Mouse (Mus musculus) midbrain, embryonic 16.5 days (tissue): ENCODE measurements around the gene Arhgap31. TPM values are rescaled to one million over a fixed set of nuclear protein-coding genes. Genes with fewer than 3 reads are reported as not detected.
A peak's percentile ranks its signal among the peaks of the same experiment; 100 is the strongest.

Source experiments
- ATAC-seq: fragments of 200-750 bp; cut with Nextera tagmentation; 2 replicates; pipeline ENCODE4 v1.8.0; 2017; ENCODE audit warnings: moderate TSS enrichment
- H3K27ac ChIP-seq: fragments of 300-500 bp; sonication (generic); 2 replicates; pipeline ENCODE4 v1.5.1; 2014; ENCODE audit warnings: mild to moderate bottlenecking, low read length, mixed read lengths
- H3K27me3 ChIP-seq: fragments of 300-500 bp; sonication (generic); 2 replicates; pipeline ENCODE4 v1.6.1; 2014; ENCODE audit warnings: low read depth, low read length, mixed read lengths; ENCODE audit not compliant: control insufficient read depth, insufficient read depth
- H3K36me3 ChIP-seq: fragments of 300-500 bp; sonication (generic); 2 replicates; pipeline ENCODE4 v1.6.1; 2014; ENCODE audit warnings: mild to moderate bottlenecking, low read length, moderate library complexity, mixed read lengths; ENCODE audit not compliant: control insufficient read depth, insufficient read depth
- H3K4me1 ChIP-seq: fragments of 300-500 bp; sonication (generic); 2 replicates; pipeline ENCODE4 v1.6.1; 2014; ENCODE audit warnings: mild to moderate bottlenecking, low read length, mixed read lengths; ENCODE audit not compliant: control insufficient read depth, insufficient read depth
- H3K4me2 ChIP-seq: fragments of 300-500 bp; sonication (generic); 2 replicates; pipeline ENCODE4 v1.6.1; 2014; ENCODE audit warnings: mild to moderate bottlenecking, low read length, mixed read lengths
- H3K4me3 ChIP-seq: fragments of 300-500 bp; sonication (generic); 2 replicates; pipeline ENCODE4 v1.5.1; 2014; ENCODE audit warnings: low read depth, mild to moderate bottlenecking, low read length, moderate library complexity, mixed read lengths
- H3K9ac ChIP-seq: fragments of 300-500 bp; sonication (generic); 2 replicates; pipeline ENCODE4 v1.6.1; 2014; ENCODE audit warnings: low read depth, low read length, mixed read lengths
- H3K9me3 ChIP-seq: fragments of 300-500 bp; sonication (generic); replicated peaks from 2 replicates; pipeline ENCODE4 v1.6.1; 2014; ENCODE audit warnings: mild to moderate bottlenecking, low read length, mixed read lengths; ENCODE audit not compliant: control insufficient read depth, poor library complexity, severe bottlenecking
- WGBS: fragments of 180-500 bp; shearing (Covaris S2); extraction: QIAGEN DNeasy Blood & Tissue Kit; methylation state at CpG from one replicate; pipeline ENCODE4 v1.1.7; 2014; 5-methylcytosine and 5-hydroxymethylcytosine counted together
- polyA plus RNA-seq: library from polyadenylated mRNA; unstranded; fragments of >200 nt; fragmentation: Nextera tagmentation; extraction: Ambion mirVana; gene quantifications from 2 replicates; pipeline ENCODE4 v1.2.1, GENCODE M21; 2015

Arhgap31 gene
- polyA plus RNA-seq, 1 experiment from 2014 or later = 3.7 TPM

GRCm38 (mm10) chr16:38632147-38632546 lies 80.9 kb downstream of the Arhgap31 start:
- Histone ChIP-seq H3K9ac (no peak overlapping the region), H3K4me1 (no peaks in the 10 kb centered on the region), H3K4me3 (no peak overlapping the region), H3K9me3 (no peaks in the 10 kb centered on the region), H3K27me3 (no peaks in the 10 kb centered on the region), H3K27ac (no peak overlapping the region), H3K36me3 (no peaks in the 10 kb centered on the region), H3K4me2 (no peak overlapping the region)
- no peak for ATAC-seq
- 65% methylated on average over 6 of the region's 6 CpGs for WGBS

- H3K4me1 ChIP-seq = no peaks in the 10 kb centered on the region
- no peak overlapping the region for H3K27ac ChIP-seq
- no peak for ATAC-seq
Observed at GRCm38 (mm10) chr16:38625811-38626369, 87.2 kb downstream of the Arhgap31 start.

GRCm38 (mm10) chr16:38625411-38625810 lies 87.7 kb downstream of the Arhgap31 start:
- no peak overlapping the region for H3K9ac ChIP-seq
- H3K4me1 ChIP-seq = no peaks in the 10 kb centered on the region
- no peaks in the 10 kb centered on the region for H3K9me3 ChIP-seq
- H3K27ac ChIP-seq = no peak overlapping the region
- no peak overlapping the region for H3K4me3 ChIP-seq
- WGBS = 92% methylated on average over 7 of the region's 7 CpGs
- H3K27me3 ChIP-seq = no peaks in the 10 kb centered on the region
- ATAC-seq = no peak
- no peaks in the 10 kb centered on the region for H3K36me3 ChIP-seq
- H3K4me2 ChIP-seq = no peak overlapping the region

More at GRCm38 (mm10) chr16:38625811-38626369, 87.2 kb downstream of the Arhgap31 start:
- 90% methylated on average over 10 of the region's 10 CpGs for WGBS
- no peaks in the 10 kb centered on the region for H3K36me3 ChIP-seq
- no peak overlapping the region for H3K4me3 ChIP-seq
- no peaks in the 10 kb centered on the region for H3K9me3 ChIP-seq
- H3K9ac ChIP-seq = no peak overlapping the region
- H3K27me3 ChIP-seq = no peaks in the 10 kb centered on the region
- no peak overlapping the region for H3K4me2 ChIP-seq

- WGBS = 77% methylated on average over 11 of the region's 11 CpGs
Observed at GRCm38 (mm10) chr16:38624303-38624702, 88.8 kb downstream of the Arhgap31 start.

GRCm38 (mm10) chr16:38622283-38622682 lies 90.8 kb downstream of the Arhgap31 start:
- Histone ChIP-seq H3K4me1 (no peaks in the 10 kb centered on the region), H3K4me2 (no peak overlapping the region), H3K4me3 (no peak overlapping the region), H3K9ac (no peak overlapping the region), H3K27ac (no peak overlapping the region), H3K36me3 (no peaks in the 10 kb centered on the region), H3K27me3 (no peaks in the 10 kb centered on the region), H3K9me3 (no peaks in the 10 kb centered on the region)
- no peak for ATAC-seq
- 79% methylated on average over 2 of the region's 2 CpGs for WGBS

More at GRCm38 (mm10) chr16:38624303-38624702, 88.8 kb downstream of the Arhgap31 start:
- no peak overlapping the region for H3K4me2 ChIP-seq
- H3K9ac ChIP-seq = no peak overlapping the region
- ATAC-seq = no peak
- no peak overlapping the region for H3K4me3 ChIP-seq
- H3K36me3 ChIP-seq = no peaks in the 10 kb centered on the region
- no peaks in the 10 kb centered on the region for H3K9me3 ChIP-seq
- no peaks in the 10 kb centered on the region for H3K4me1 ChIP-seq
- no peak overlapping the region for H3K27ac ChIP-seq
- H3K27me3 ChIP-seq = no peaks in the 10 kb centered on the region

- WGBS = 95% methylated on average over 16 of the region's 16 CpGs
- Histone ChIP-seq H3K4me1 (no peaks in the 10 kb centered on the region), H3K9me3 (no peaks in the 10 kb centered on the region), H3K27me3 (no peaks in the 10 kb centered on the region), H3K4me3 (no peak overlapping the region), H3K4me2 (no peak overlapping the region), H3K9ac (no peak overlapping the region), H3K36me3 (no peaks in the 10 kb centered on the region), H3K27ac (no peak overlapping the region)
- ATAC-seq = no peak
Observed at GRCm38 (mm10) chr16:38620696-38621450, 92.2 kb downstream of the Arhgap31 start.

GRCm38 (mm10) chr16:38619054-38619453 lies 94.0 kb downstream of the Arhgap31 start:
- H3K4me1 ChIP-seq = no peaks in the 10 kb centered on the region

GRCm38 (mm10) chr16:38617977-38618376 lies 95.1 kb downstream of the Arhgap31 start:
- H3K4me3 ChIP-seq = no peak overlapping the region
- 96% methylated on average over 13 of the region's 13 CpGs for WGBS
- no peak overlapping the region for H3K27ac ChIP-seq

More at GRCm38 (mm10) chr16:38619054-38619453, 94.0 kb downstream of the Arhgap31 start:
- no peak overlapping the region for H3K27ac ChIP-seq
- H3K9ac ChIP-seq = no peak overlapping the region
- no peaks in the 10 kb centered on the region for H3K36me3 ChIP-seq
- H3K9me3 ChIP-seq = no peaks in the 10 kb centered on the region
- no peak overlapping the region for H3K4me2 ChIP-seq
- no peaks in the 10 kb centered on the region for H3K27me3 ChIP-seq
- no peak overlapping the region for H3K4me3 ChIP-seq
- 21% methylated on average over 6 of the region's 6 CpGs for WGBS
- ATAC-seq = 0 out of 2 replicates have a peak, but pooled peaks have one; percentile 64

GRCm38 (mm10) chr16:38613646-38614045 lies 99.4 kb downstream of the Arhgap31 start:
- Histone ChIP-seq H3K9me3 (peaks cover 6% of the 10 kb centered on the region; the same call in 1 of the 2 replicates), H3K9ac (no peak overlapping the region), H3K27me3 (no peaks in the 10 kb centered on the region), H3K4me2 (no peak overlapping the region), H3K4me1 (no peaks in the 10 kb centered on the region), H3K4me3 (no peak overlapping the region), H3K27ac (no peak overlapping the region), H3K36me3 (no peaks in the 10 kb centered on the region)
- no peak for ATAC-seq
- 91% methylated on average over 6 of the region's 6 CpGs for WGBS

More at GRCm38 (mm10) chr16:38617977-38618376, 95.1 kb downstream of the Arhgap31 start:
- Histone ChIP-seq H3K9me3 (no peaks in the 10 kb centered on the region), H3K27me3 (no peaks in the 10 kb centered on the region), H3K4me2 (no peak overlapping the region), H3K36me3 (no peaks in the 10 kb centered on the region), H3K9ac (no peak overlapping the region), H3K4me1 (no peaks in the 10 kb centered on the region)
- ATAC-seq = no peak
